Mouse (Mus musculus): ENCODE data around the gene Cpa5. TPM values are rescaled to one million over a fixed set of nuclear protein-coding genes. Genes with fewer than 3 reads are reported as not detected.

Gene Cpa5
- total and polyA plus RNA-seq, 3 experiments, result not detected

DNA sequence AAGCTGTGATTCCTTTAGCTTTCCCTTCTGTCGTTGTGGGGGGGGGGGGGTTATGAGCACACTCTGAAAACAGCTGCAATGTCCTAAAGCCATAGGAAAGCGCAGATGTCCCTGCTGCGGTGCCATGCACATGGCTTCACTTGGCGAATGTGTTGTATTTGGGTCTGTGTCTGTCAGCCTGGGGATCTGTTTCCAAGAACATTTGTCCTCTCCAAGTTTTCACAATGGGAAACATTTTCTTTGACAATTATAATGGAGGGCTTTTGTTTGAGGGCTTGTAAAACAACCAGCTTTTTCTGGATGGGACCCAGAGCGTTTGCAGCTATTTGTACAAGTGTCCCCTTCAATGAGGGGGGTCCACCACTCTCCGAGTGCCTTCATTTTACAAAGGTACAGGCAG is 3.4 kb downstream of the Cpa5 start:
- Histone ChIP-seq H3K4me2 (ENCODE audit: insufficient read depth, low read depth, poor library complexity, severe bottlenecking) (no peak overlapping the region), H3K36me3 (replicated peaks in 1 of 2; ENCODE audit: control insufficient read depth in 1 of 2, insufficient read depth in 1 of 2, low read length in 1 of 2) (no peaks in the 10 kb centered on the region), H3K9ac (ENCODE audit: insufficient read depth, low read depth) (no peak overlapping the region), H3K27me3 (replicated peaks) (no peaks in the 10 kb centered on the region), H3K79me2 (replicated peaks; ENCODE audit: control insufficient read depth, extremely low read depth, insufficient read depth, poor library complexity, severe bottlenecking) (no peaks in the 10 kb centered on the region), H3K4me1 (ENCODE audit: control insufficient read depth in 1 of 2, insufficient read depth in 2 of 2) (peaks cover 3% of the 10 kb centered on the region in 2 experiments; a peak in 2 of 4 replicates), H3K9me3 (replicated peaks; ENCODE audit: low read length) (no peaks in the 10 kb centered on the region), H3K4me3 (replicated peaks in 1 of 3; ENCODE audit: low read depth in 2 of 3, low read length in 2 of 3, poor library complexity in 1 of 3) (no peak overlapping the region), H3K27ac (ENCODE audit: insufficient read depth, low read depth) (no peak overlapping the region)
- no peak for DNase-seq (ENCODE audit: extremely low read depth)
- no peak for TF ChIP-seq USF2 (conservative IDR thresholded peaks at IDR 0.05; ENCODE audit: low read depth, low read length)
- dilution Hi-C loops (cut with MboI; ENCODE audit: extremely low pct_ligation_motif_present, extremely low pct_unique_long_range_greater_than_20kb, low sequenced_read_pairs) (no loop called here), in situ Hi-C loops (cut with MboI; ENCODE audit: low pct_ligation_motif_present, low pct_unique_long_range_greater_than_20kb, low sequenced_read_pairs) (no loop called here)

DNA sequence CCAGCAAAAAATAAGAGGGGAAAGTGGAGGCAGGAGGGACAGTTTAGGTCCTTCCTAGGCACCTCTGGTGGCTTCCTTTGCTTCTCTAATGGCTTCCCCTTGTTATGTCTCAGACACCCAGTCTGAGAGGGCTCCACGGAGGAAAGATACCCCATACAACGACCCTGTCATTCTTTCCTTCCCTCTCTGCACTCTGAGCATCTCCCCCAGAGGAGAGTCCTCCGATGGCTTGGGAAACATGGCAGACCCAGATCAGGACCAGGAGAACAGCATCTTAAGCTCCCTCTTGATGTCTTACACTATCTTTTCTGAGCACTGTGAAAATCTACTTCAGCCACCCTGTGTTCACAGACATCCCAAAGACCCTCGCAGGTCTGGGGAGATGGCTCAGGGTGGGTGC is 4.9 kb downstream of the Cpa5 start:
- Histone ChIP-seq H3K27me3 (replicated peaks) (no peaks in the 10 kb centered on the region), H3K4me2 (ENCODE audit: insufficient read depth, low read depth, poor library complexity, severe bottlenecking) (no peak overlapping the region), H3K4me1 (ENCODE audit: control insufficient read depth in 1 of 2, insufficient read depth in 2 of 2) (peaks cover 3% of the 10 kb centered on the region in 2 experiments; a peak in 2 of 4 replicates), H3K79me2 (replicated peaks; ENCODE audit: control insufficient read depth, extremely low read depth, insufficient read depth, poor library complexity, severe bottlenecking) (no peaks in the 10 kb centered on the region), H3K36me3 (replicated peaks in 1 of 2; ENCODE audit: control insufficient read depth in 1 of 2, insufficient read depth in 1 of 2, low read length in 1 of 2) (no peaks in the 10 kb centered on the region), H3K9me3 (replicated peaks; ENCODE audit: low read length) (no peaks in the 10 kb centered on the region), H3K27ac (ENCODE audit: insufficient read depth, low read depth) (no peak overlapping the region), H3K4me3 (replicated peaks in 1 of 3; ENCODE audit: low read depth in 2 of 3, low read length in 2 of 3, poor library complexity in 1 of 3) (no peak overlapping the region), H3K9ac (ENCODE audit: insufficient read depth, low read depth) (no peak overlapping the region)
- no peak for DNase-seq (ENCODE audit: extremely low read depth)
- TF ChIP-seq NELFE (IDR thresholded peaks at IDR 0.05; ENCODE audit: low read depth, low read length) (no peak), USF2 (conservative IDR thresholded peaks at IDR 0.05; ENCODE audit: low read depth, low read length) (no peak), MAZ (IDR thresholded peaks at IDR 0.05; ENCODE audit: low read depth, low read length) (no peak), EP300 (IDR thresholded peaks at IDR 0.05; ENCODE audit: low read length) (no peak), CTCF (conservative IDR thresholded peaks at IDR 0.05 in 1 of 2, IDR thresholded peaks at IDR 0.05 in 1 of 2; ENCODE audit: low read depth in 2 of 2, low read length in 2 of 2) (no peak), SIN3A (IDR thresholded peaks at IDR 0.05; ENCODE audit: low read length) (no peak), CHD1 (IDR thresholded peaks at IDR 0.05; ENCODE audit: low read depth, low read length) (no peak), E2F4 (IDR thresholded peaks at IDR 0.05; ENCODE audit: insufficient replicate concordance, low read depth, low read length) (no peak), TBP (conservative IDR thresholded peaks at IDR 0.05; ENCODE audit: low read depth, low read length) (no peak), MEF2A (IDR thresholded peaks at IDR 0.05; ENCODE audit: borderline replicate concordance, low read depth, low read length) (no peak), TCF12 (IDR thresholded peaks at IDR 0.05; ENCODE audit: low read depth, low read length) (no peak), RAD21 (IDR thresholded peaks at IDR 0.05; ENCODE audit: low read depth, low read length) (no peak), PAX5 (IDR thresholded peaks at IDR 0.05; ENCODE audit: low read length) (no peak), JUN (IDR thresholded peaks at IDR 0.05; ENCODE audit: insufficient read depth, low read depth, low read length) (no peak), NRF1 (IDR thresholded peaks at IDR 0.05; ENCODE audit: low read depth, low read length) (no peak), KAT2A (IDR thresholded peaks at IDR 0.05; ENCODE audit: insufficient replicate concordance, low read length) (no peak), POLR2AphosphoS2 (IDR thresholded peaks at IDR 0.05; ENCODE audit: low read depth, low read length) (no peak)
- in situ Hi-C loops (cut with MboI; ENCODE audit: low pct_ligation_motif_present, low pct_unique_long_range_greater_than_20kb, low sequenced_read_pairs) (no loop called here), dilution Hi-C loops (cut with MboI; ENCODE audit: extremely low pct_ligation_motif_present, extremely low pct_unique_long_range_greater_than_20kb, low sequenced_read_pairs) (no loop called here)
